Mouse (Mus musculus): ENCODE results near the gene Asic2. TPM values are rescaled to one million over a fixed set of nuclear protein-coding genes. Genes with fewer than 3 reads are reported as not detected.
"Not testable (repeated sequence)": the region's sequence is repeated elsewhere in the genome, so short reads cannot be mapped to it uniquely, and the experiment has no call there.

Asic2 gene
- total RNA-seq, 2 experiments from 2014 or later = 2.6 to 4.8 TPM

GRCm38 (mm10) chr11:81330982-81331381 is 637.3 kb downstream of the Asic2 start:
- no peak for DNase-seq

GRCm38 (mm10) chr11:81328088-81328487 is 640.2 kb downstream of the Asic2 start:
- DNase-seq = no peak

- no peak for DNase-seq
These were observed 645.1 kb downstream of the Asic2 start for GRCm38 (mm10) chr11:81323146-81323545.

GRCm38 (mm10) chr11:81322466-81322865 is 645.8 kb downstream of the Asic2 start:
- peak; percentile 10 for DNase-seq

- DNase-seq = no peak
These were observed 678.2 kb downstream of the Asic2 start for GRCm38 (mm10) chr11:81290041-81290440.

- DNase-seq = no peak
These were observed 685.1 kb downstream of the Asic2 start for GRCm38 (mm10) chr11:81283185-81283584.

GRCm38 (mm10) chr11:81280070-81280469 is 688.2 kb downstream of the Asic2 start:
- DNase-seq = no peak

- DNase-seq = no peak
These were observed 690.9 kb downstream of the Asic2 start for GRCm38 (mm10) chr11:81277406-81277805.

- no peak for DNase-seq
These were observed 695.4 kb downstream of the Asic2 start for GRCm38 (mm10) chr11:81272677-81273418.

GRCm38 (mm10) chr11:81271422-81271821 is 696.8 kb downstream of the Asic2 start:
- no peak for DNase-seq

GRCm38 (mm10) chr11:81270518-81270917 is 697.7 kb downstream of the Asic2 start:
- DNase-seq = no peak

GRCm38 (mm10) chr11:81263757-81264156 is 704.5 kb downstream of the Asic2 start:
- no peak for DNase-seq

GRCm38 (mm10) chr11:81263193-81263592 is 705.1 kb downstream of the Asic2 start:
- no peak for DNase-seq

GRCm38 (mm10) chr11:81261259-81261658 is 707.0 kb downstream of the Asic2 start:
- no peak for DNase-seq

GRCm38 (mm10) chr11:81241183-81241582 is 727.1 kb downstream of the Asic2 start:
- DNase-seq = not testable (repeated sequence)

- DNase-seq = peak; percentile 57
These were observed 728.1 kb downstream of the Asic2 start for GRCm38 (mm10) chr11:81239966-81240681.

GRCm38 (mm10) chr11:81239091-81239490 is 729.2 kb downstream of the Asic2 start:
- DNase-seq = no peak

- peak; percentile 5 for DNase-seq
These were observed 732.2 kb downstream of the Asic2 start for GRCm38 (mm10) chr11:81236070-81236469.

- DNase-seq = no peak
These were observed 744.9 kb downstream of the Asic2 start for GRCm38 (mm10) chr11:81223361-81223760.

- DNase-seq = no peak
These were observed 747.5 kb downstream of the Asic2 start for GRCm38 (mm10) chr11:81220786-81221185.

GRCm38 (mm10) chr11:81205471-81205870 is 762.8 kb downstream of the Asic2 start:
- DNase-seq = no peak

GRCm38 (mm10) chr11:81202578-81202977 is 765.7 kb downstream of the Asic2 start:
- peak; percentile 5 for DNase-seq

GRCm38 (mm10) chr11:81193856-81194255 is 774.4 kb downstream of the Asic2 start:
- peak; percentile 22 for DNase-seq

- no peak for DNase-seq
These were observed 776.1 kb downstream of the Asic2 start for GRCm38 (mm10) chr11:81192155-81192554.

All from adrenal gland, postnatal 10 days (tissue).